Mouse (Mus musculus): ENCODE measurements around the gene Atf6b. TPM values are rescaled to one million over a fixed set of nuclear protein-coding genes. Genes with fewer than 3 reads are reported as not detected.
A peak's percentile ranks its signal among the peaks of the same experiment; 100 is the strongest.

The Atf6b gene
- polyA plus RNA-seq, 1 experiment = 38.3 TPM

DNA sequence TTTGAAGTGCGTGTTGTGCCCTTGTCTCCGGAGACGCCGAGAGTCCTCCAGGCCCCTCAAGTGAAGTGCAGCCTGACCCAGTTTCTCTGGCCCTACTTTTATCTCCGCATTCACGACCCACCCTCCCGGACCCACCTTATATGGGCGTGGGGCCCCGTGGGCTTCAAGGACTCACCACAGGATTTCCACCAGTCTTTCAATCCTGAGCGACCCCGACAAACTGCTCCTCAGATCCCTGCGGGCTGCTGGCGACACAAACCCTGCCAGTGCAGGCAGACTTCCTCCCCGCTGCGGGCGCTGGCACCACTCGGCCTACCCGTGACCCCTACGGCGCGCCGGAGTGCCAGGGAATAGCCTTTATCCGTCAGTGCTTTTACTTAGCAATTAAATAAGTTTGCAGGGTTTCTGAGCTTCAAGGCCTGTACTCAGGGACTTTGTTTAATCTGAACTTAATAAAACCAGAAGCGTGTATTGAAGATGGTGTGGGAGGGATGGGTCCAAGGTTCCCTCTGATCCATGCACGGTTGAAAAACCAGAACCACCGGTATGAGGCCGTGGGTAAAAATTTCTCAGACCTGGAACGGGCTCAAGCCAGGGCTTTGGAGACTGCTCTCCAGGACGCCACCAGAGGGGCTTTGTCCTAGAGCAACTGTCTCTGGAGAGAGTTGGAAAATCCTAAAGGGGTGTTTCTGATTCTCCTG is 18.9 kb upstream of the Atf6b start, which contains the start of gene Ppt2:
Ppt2 (minus strand) TSS at position 568 of the 701 bp plus-strand sequence.
- no peaks in the 10 kb centered on the region for H3K79me2 ChIP-seq (ENCODE audit: control insufficient read depth, insufficient read depth)
- TF ChIP-seq MYOG (IDR thresholded peaks at IDR 0.05; ENCODE audit: control insufficient read depth, extremely low read depth, insufficient read length) (no peak), MAX (IDR thresholded peaks at IDR 0.05) (no peak), CTCF (IDR thresholded peaks at IDR 0.05; ENCODE audit: control insufficient read depth, insufficient read depth, insufficient read length) (no peak), MYOD1 (IDR thresholded peaks at IDR 0.05; ENCODE audit: control insufficient read depth, insufficient read length, low read depth) (no peak), FOSL1 (IDR thresholded peaks at IDR 0.05; ENCODE audit: insufficient read depth, low read length, poor library complexity, severe bottlenecking) (no peak), CEBPB (IDR thresholded peaks at IDR 0.05; ENCODE audit: low read depth) (no peak), USF1 (IDR thresholded peaks at IDR 0.05; ENCODE audit: low read depth) (no peak)

DNA sequence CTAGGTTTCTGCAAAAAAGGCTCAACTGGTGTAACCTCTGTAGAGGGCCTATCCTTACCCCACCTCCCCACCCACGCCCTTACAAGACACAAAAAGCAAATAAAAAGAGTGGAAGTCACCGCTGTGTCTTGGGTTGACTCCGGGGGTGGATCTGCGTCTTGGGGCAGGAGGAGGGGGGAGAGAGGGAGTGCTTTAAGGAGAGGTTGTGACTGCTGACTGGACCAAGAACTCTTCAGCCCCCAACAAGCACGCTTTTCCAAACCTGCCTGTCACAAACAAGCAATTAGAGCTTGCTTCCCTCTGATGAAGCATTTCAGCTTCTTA is 18.3 kb upstream of the Atf6b start:
- Histone ChIP-seq H3ac (ENCODE audit: control insufficient read depth, insufficient read length, low read depth) (no peak overlapping the region), H3K4me3 (ENCODE audit: insufficient read depth, poor library complexity, severe bottlenecking) (no peak overlapping the region), H3K79me2 (ENCODE audit: control insufficient read depth, insufficient read depth) (no peaks in the 10 kb centered on the region), H3K36me3 (ENCODE audit: control insufficient read depth, insufficient read depth) (no peaks in the 10 kb centered on the region), H3K79me3 (ENCODE audit: low read depth) (no peaks in the 10 kb centered on the region), H3K27me3 (ENCODE audit: control insufficient read depth, insufficient read depth, insufficient read length) (peaks cover 31% of the 10 kb centered on the region)
- TF ChIP-seq CEBPB (IDR thresholded peaks at IDR 0.05; ENCODE audit: low read depth) = no peak
- TF ChIP-seq FOSL1 (IDR thresholded peaks at IDR 0.05; ENCODE audit: insufficient read depth, low read length, poor library complexity, severe bottlenecking) = no peak
- no peak for TF ChIP-seq MYOD1 (IDR thresholded peaks at IDR 0.05; ENCODE audit: control insufficient read depth, insufficient read length, low read depth)
- no peak for TF ChIP-seq MAX (IDR thresholded peaks at IDR 0.05)

More for the DNA sequence above, 18.9 kb upstream of the Atf6b start, which contains the start of gene Ppt2:
- peak within 1 kb of the TSS; percentile 75 for H3ac ChIP-seq (ENCODE audit: control insufficient read depth, insufficient read length, low read depth)
- H3K4me3 ChIP-seq (ENCODE audit: insufficient read depth, poor library complexity, severe bottlenecking) = peak within 1 kb of the TSS; percentile 32
- no peaks in the 10 kb centered on the region for H3K36me3 ChIP-seq (ENCODE audit: control insufficient read depth, insufficient read depth)
- peaks cover 27% of the 10 kb centered on the region for H3K27me3 ChIP-seq (ENCODE audit: control insufficient read depth, insufficient read depth, insufficient read length)
- H3K79me3 ChIP-seq (ENCODE audit: low read depth) = no peaks in the 10 kb centered on the region

DNA sequence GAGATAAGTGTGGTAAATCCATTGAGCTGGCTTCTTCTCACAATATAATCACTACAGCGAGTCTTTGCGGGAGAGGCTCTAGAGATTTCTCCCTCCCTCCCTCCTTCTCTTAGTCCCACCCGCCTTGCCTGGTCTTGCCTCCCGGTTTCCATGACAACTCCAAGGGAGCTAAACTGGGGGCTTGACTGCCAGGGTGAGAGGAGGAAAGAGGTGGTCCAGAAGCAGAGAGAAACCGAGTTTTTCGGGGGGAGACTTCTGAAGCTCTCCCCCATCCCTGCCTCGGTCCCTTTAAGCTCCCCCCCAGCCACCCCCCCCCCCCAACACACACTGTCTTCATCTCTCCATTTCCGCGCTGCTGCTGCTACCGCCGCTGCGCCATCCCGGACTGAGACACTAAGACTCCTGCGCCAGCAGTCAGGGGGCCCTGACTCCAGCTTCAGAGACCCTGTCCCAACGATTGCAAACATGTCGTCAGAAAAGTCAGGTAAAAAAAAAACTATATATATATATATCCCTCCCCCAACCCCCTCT is 17.7 kb upstream of the Atf6b start, which contains the start of gene Prrt1:
Prrt1 (plus strand) TSS at position 313 of the 531 bp plus-strand sequence.
- no peaks in the 10 kb centered on the region for H3K79me3 ChIP-seq (ENCODE audit: low read depth)
- H3K79me2 ChIP-seq (ENCODE audit: control insufficient read depth, insufficient read depth) = no peaks in the 10 kb centered on the region
- H3K4me3 ChIP-seq (ENCODE audit: insufficient read depth, poor library complexity, severe bottlenecking) = no peak within 1 kb of the TSS
- no peaks in the 10 kb centered on the region for H3K36me3 ChIP-seq (ENCODE audit: control insufficient read depth, insufficient read depth)
- H3ac ChIP-seq (ENCODE audit: control insufficient read depth, insufficient read length, low read depth) = no peak within 1 kb of the TSS
- H3K27me3 ChIP-seq (ENCODE audit: control insufficient read depth, insufficient read depth, insufficient read length) = peaks cover 38% of the 10 kb centered on the region
- TF ChIP-seq MYOG (IDR thresholded peaks at IDR 0.05; ENCODE audit: control insufficient read depth, extremely low read depth, insufficient read length) (no peak), MYOD1 (IDR thresholded peaks at IDR 0.05; ENCODE audit: control insufficient read depth, insufficient read length, low read depth) (no peak), USF1 (IDR thresholded peaks at IDR 0.05; ENCODE audit: low read depth) (no peak), MAX (IDR thresholded peaks at IDR 0.05) (no peak), CEBPB (IDR thresholded peaks at IDR 0.05; ENCODE audit: low read depth) (no peak), CTCF (IDR thresholded peaks at IDR 0.05; ENCODE audit: control insufficient read depth, insufficient read depth, insufficient read length) (no peak), FOSL1 (IDR thresholded peaks at IDR 0.05; ENCODE audit: insufficient read depth, low read length, poor library complexity, severe bottlenecking) (no peak)

DNA sequence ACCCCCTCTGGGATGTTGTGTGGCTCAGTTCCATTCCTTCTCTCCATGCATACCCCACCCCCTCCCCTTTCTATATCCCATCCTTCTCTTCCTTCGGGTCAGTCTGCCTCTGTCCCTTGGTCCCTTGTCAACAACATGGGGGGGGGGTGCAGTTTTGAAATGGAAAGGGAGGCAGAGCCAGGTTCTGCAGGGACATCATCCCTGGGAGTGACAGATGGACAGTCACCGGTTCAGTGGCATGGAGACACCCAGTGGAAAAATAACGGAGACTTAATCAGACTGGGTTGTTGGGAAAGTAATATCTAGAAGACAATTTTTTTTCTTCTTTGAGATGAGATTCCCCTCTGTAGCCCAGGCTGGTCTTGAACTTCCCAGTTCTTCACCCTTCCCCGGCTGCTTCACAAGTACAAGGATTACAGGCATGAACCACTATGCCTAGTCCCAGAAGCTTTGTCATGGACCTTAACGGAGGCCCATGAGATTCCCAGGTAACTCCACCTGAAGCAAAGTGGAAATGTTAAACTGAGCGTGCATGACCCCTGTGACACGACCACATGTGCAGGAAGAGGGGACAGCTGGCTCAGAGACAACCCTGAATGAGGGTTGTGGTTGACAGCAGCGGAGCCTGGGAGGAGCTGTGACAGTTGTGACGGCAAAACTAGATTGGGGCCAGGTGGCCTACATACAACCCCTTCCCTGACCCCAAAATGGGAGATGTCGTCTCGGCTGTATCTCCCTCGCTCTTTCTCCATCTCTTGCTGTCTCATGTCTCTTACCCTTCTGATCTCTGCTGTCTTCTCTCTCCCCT is 16.9 kb upstream of the Atf6b start:
- peaks cover 38% of the 10 kb centered on the region for H3K27me3 ChIP-seq (ENCODE audit: control insufficient read depth, insufficient read depth, insufficient read length)

DNA sequence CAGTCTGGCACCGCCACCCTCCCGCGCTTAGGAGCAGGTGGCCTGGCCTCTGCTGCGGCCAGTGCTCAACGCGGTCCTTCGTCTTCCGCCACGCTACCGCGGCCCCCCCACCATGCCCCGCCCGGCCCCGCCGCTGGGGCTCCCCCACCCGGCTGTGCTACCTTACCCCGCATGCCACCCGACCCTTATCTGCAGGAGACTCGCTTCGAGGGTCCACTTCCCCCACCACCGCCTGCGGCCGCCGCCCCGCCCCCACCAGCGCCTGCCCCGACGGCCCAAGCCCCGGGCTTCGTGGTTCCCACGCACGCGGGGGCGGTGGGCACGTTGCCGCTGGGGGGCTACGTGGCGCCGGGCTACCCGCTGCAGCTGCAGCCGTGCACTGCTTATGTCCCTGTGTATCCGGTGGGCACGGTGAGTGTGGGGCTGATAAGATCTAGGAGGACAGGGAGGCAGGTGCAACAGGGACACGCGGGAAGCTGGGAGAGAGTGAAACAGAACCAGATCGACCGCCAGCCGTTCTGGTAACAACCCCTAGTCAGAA is 16.1 kb upstream of the Atf6b start:
- Histone ChIP-seq H3K4me3 (ENCODE audit: insufficient read depth, poor library complexity, severe bottlenecking) (no peak overlapping the region), H3K79me2 (ENCODE audit: control insufficient read depth, insufficient read depth) (no peaks in the 10 kb centered on the region), H3K27me3 (ENCODE audit: control insufficient read depth, insufficient read depth, insufficient read length) (peaks cover 38% of the 10 kb centered on the region), H3K79me3 (ENCODE audit: low read depth) (no peaks in the 10 kb centered on the region), H3K36me3 (ENCODE audit: control insufficient read depth, insufficient read depth) (no peaks in the 10 kb centered on the region), H3ac (ENCODE audit: control insufficient read depth, insufficient read length, low read depth) (no peak overlapping the region)
- no peak for TF ChIP-seq CEBPB (IDR thresholded peaks at IDR 0.05; ENCODE audit: low read depth)
- no peak for TF ChIP-seq CTCF (IDR thresholded peaks at IDR 0.05; ENCODE audit: control insufficient read depth, insufficient read depth, insufficient read length)
- no peak for TF ChIP-seq USF1 (IDR thresholded peaks at IDR 0.05; ENCODE audit: low read depth)
- TF ChIP-seq MYOG (IDR thresholded peaks at IDR 0.05; ENCODE audit: control insufficient read depth, extremely low read depth, insufficient read length) = no peak
- no peak for TF ChIP-seq MYOD1 (IDR thresholded peaks at IDR 0.05; ENCODE audit: control insufficient read depth, insufficient read length, low read depth)
- no peak for TF ChIP-seq MAX (IDR thresholded peaks at IDR 0.05)
- no peak for TF ChIP-seq FOSL1 (IDR thresholded peaks at IDR 0.05; ENCODE audit: insufficient read depth, low read length, poor library complexity, severe bottlenecking)

More for the DNA sequence above, 16.9 kb upstream of the Atf6b start:
- Histone ChIP-seq H3K4me3 (ENCODE audit: insufficient read depth, poor library complexity, severe bottlenecking) (no peak overlapping the region), H3ac (ENCODE audit: control insufficient read depth, insufficient read length, low read depth) (no peak overlapping the region), H3K79me3 (ENCODE audit: low read depth) (no peaks in the 10 kb centered on the region), H3K79me2 (ENCODE audit: control insufficient read depth, insufficient read depth) (no peaks in the 10 kb centered on the region), H3K36me3 (ENCODE audit: control insufficient read depth, insufficient read depth) (no peaks in the 10 kb centered on the region)
- no peak for TF ChIP-seq CEBPB (IDR thresholded peaks at IDR 0.05; ENCODE audit: low read depth)
- TF ChIP-seq MAX (IDR thresholded peaks at IDR 0.05) = no peak
- no peak for TF ChIP-seq MYOD1 (IDR thresholded peaks at IDR 0.05; ENCODE audit: control insufficient read depth, insufficient read length, low read depth)
- no peak for TF ChIP-seq USF1 (IDR thresholded peaks at IDR 0.05; ENCODE audit: low read depth)
- no peak for TF ChIP-seq FOSL1 (IDR thresholded peaks at IDR 0.05; ENCODE audit: insufficient read depth, low read length, poor library complexity, severe bottlenecking)
- no peak for TF ChIP-seq MYOG (IDR thresholded peaks at IDR 0.05; ENCODE audit: control insufficient read depth, extremely low read depth, insufficient read length)
- TF ChIP-seq CTCF (IDR thresholded peaks at IDR 0.05; ENCODE audit: control insufficient read depth, insufficient read depth, insufficient read length) = no peak
